Mouse (Mus musculus) MEL (cell line): ENCODE measurements around the gene I0C0044D17Rik. TPM values are rescaled to one million over a fixed set of nuclear protein-coding genes. Genes with fewer than 3 reads are reported as not detected.

Experiments
- DNase-seq: peaks from one replicate; pipeline ENCODE4 v3.0.0; 2011; ENCODE audit warnings: low read depth, low spot score
- H3K27ac ChIP-seq: 2 replicates; pipeline ENCODE4 v1.5.1; 2012; ENCODE audit warnings: low read depth, mild to moderate bottlenecking, control low read depth, low read length, moderate library complexity; ENCODE audit not compliant: control insufficient read depth
- H3K27me3 ChIP-seq, 2 experiments: fragments of 150-350 bp in 1 of 2; sonication (generic) in 1 of 2; 2 replicates each; pipeline ENCODE4 v1.6.1; 2012; ENCODE audit warnings: low read length in 2 of 2, mild to moderate bottlenecking in 2 of 2, improper control_type of control experiment in 1 of 2, moderate library complexity in 1 of 2; ENCODE audit not compliant: insufficient read depth in 2 of 2, control insufficient read depth in 1 of 2
- H3K36me3 ChIP-seq, 2 experiments: 2 replicates each; pipeline ENCODE4 v1.6.1; 2012 to 2014; ENCODE audit warnings: low read length in 2 of 2, improper control_type of control experiment in 1 of 2, inconsistent platforms in 1 of 2, mild to moderate bottlenecking in 1 of 2; ENCODE audit not compliant: insufficient read depth in 2 of 2, control insufficient read depth in 1 of 2
- H3K4me1 ChIP-seq, 2 experiments: fragments of 150-350 bp in 1 of 2; sonication (generic) in 1 of 2; 2 replicates each; pipeline ENCODE4 v1.6.1; 2012; ENCODE audit warnings: low read length in 2 of 2, improper control_type of control experiment in 1 of 2, mild to moderate bottlenecking in 1 of 2; ENCODE audit not compliant: insufficient read depth in 2 of 2, control insufficient read depth in 1 of 2
- H3K4me3 ChIP-seq, 2 experiments: fragments of 150-350 bp in 1 of 2; sonication (generic) in 1 of 2; 2 replicates each; pipeline ENCODE4 v1.5.1; 2012; ENCODE audit warnings: low read depth in 2 of 2, low read length in 2 of 2, mild to moderate bottlenecking in 2 of 2, moderate library complexity in 2 of 2, control low read depth in 1 of 2, improper control_type of control experiment in 1 of 2; ENCODE audit not compliant: control insufficient read depth in 1 of 2, insufficient read depth in 1 of 2
- H3K79me2 ChIP-seq: 2 replicates; pipeline ENCODE4 v1.6.1; 2012; ENCODE audit warnings: mild to moderate bottlenecking, low read length, moderate library complexity; ENCODE audit not compliant: control insufficient read depth, poor library complexity, insufficient read depth
- H3K9ac ChIP-seq: 2 replicates; pipeline ENCODE4 v1.6.1; 2012; ENCODE audit warnings: low read depth, mild to moderate bottlenecking, control low read depth, low read length, moderate library complexity; ENCODE audit not compliant: control insufficient read depth, poor library complexity, severe bottlenecking
- H3K9me3 ChIP-seq: fragments of 150-350 bp; sonication (generic); replicated peaks from 2 replicates; pipeline ENCODE4 v1.6.1; 2012; ENCODE audit warnings: mild to moderate bottlenecking, low read length, improper control_type of control experiment, moderate library complexity; ENCODE audit not compliant: insufficient read depth
- BHLHE40 ChIP-seq: IDR thresholded peaks from 2 replicates; pipeline ENCODE4 v1.6.1; 2012; ENCODE audit warnings: low read depth, mild to moderate bottlenecking, inconsistent platforms, low read length, improper control_type of control experiment, borderline replicate concordance
- CHD1 ChIP-seq: IDR thresholded peaks from 2 replicates; pipeline ENCODE4 v1.6.1; 2012; ENCODE audit warnings: low read depth, mild to moderate bottlenecking, inconsistent platforms, low read length, improper control_type of control experiment
- E2F4 ChIP-seq: IDR thresholded peaks from 2 replicates; pipeline ENCODE4 v1.6.1; 2011; ENCODE audit warnings: low read depth, low read length, improper control_type of control experiment, borderline replicate concordance
- GABPA ChIP-seq: IDR thresholded peaks from 2 replicates; pipeline ENCODE4 v1.6.1; 2012; ENCODE audit warnings: low read depth, mild to moderate bottlenecking, inconsistent platforms, low read length, improper control_type of control experiment, moderate library complexity
- GATA1 ChIP-seq: IDR thresholded peaks from 2 replicates; pipeline ENCODE4 v1.6.1; 2011; ENCODE audit warnings: low read depth, low read length, improper control_type of control experiment
- JUND ChIP-seq: IDR thresholded peaks from 2 replicates; pipeline ENCODE4 v1.6.1; 2011; ENCODE audit warnings: low read depth, mild to moderate bottlenecking, improper control_type of control experiment, low read length
- MAFK ChIP-seq: IDR thresholded peaks from 2 replicates; pipeline ENCODE4 v1.6.1; 2011; ENCODE audit warnings: low read depth, mild to moderate bottlenecking, low read length, improper control_type of control experiment, borderline replicate concordance
- MEF2A ChIP-seq: IDR thresholded peaks from 2 replicates; pipeline ENCODE4 v1.6.1; 2014; ENCODE audit warnings: low read depth, mild to moderate bottlenecking, inconsistent platforms, low read length, improper control_type of control experiment; ENCODE audit not compliant: poor library complexity, insufficient replicate concordance, severe bottlenecking; ENCODE audit errors: extremely low read depth
- NRF1 ChIP-seq: IDR thresholded peaks from 2 replicates; pipeline ENCODE4 v1.6.1; 2014; ENCODE audit warnings: low read depth, mild to moderate bottlenecking, inconsistent platforms, low read length, improper control_type of control experiment, moderate library complexity; ENCODE audit not compliant: poor library complexity, insufficient read depth, severe bottlenecking
- POLR2A ChIP-seq, 2 experiments: IDR thresholded peaks; 2 replicates each; pipeline ENCODE4 v1.6.1; 2011 to 2012; ENCODE audit warnings: low read length in 2 of 2, mild to moderate bottlenecking in 2 of 2, control low read depth in 1 of 2, improper control_type of control experiment in 1 of 2, low read depth in 1 of 2, moderate library complexity in 1 of 2; ENCODE audit not compliant: control insufficient read depth in 1 of 2, insufficient read depth in 1 of 2, poor library complexity in 1 of 2
- POLR2AphosphoS5 ChIP-seq: IDR thresholded peaks from 2 replicates; pipeline ENCODE4 v1.6.1; 2012; ENCODE audit warnings: low read depth, borderline replicate concordance, mild to moderate bottlenecking, inconsistent platforms, low read length, moderate library complexity, mixed read lengths
- RCOR1 ChIP-seq: IDR thresholded peaks from 2 replicates; pipeline ENCODE4 v1.6.1; 2012; ENCODE audit warnings: low read depth, mild to moderate bottlenecking, inconsistent platforms, low read length, improper control_type of control experiment
- SIN3A ChIP-seq: IDR thresholded peaks from 2 replicates; pipeline ENCODE4 v1.6.1; 2012; ENCODE audit warnings: low read length, improper control_type of control experiment, inconsistent platforms
- TBP ChIP-seq: IDR thresholded peaks from 2 replicates; pipeline ENCODE4 v1.8.0; 2011; ENCODE audit warnings: low read depth, low read length, improper control_type of control experiment
- USF1 ChIP-seq: IDR thresholded peaks from 2 replicates; pipeline ENCODE4 v1.6.1; 2014; ENCODE audit warnings: low read depth, mild to moderate bottlenecking, inconsistent platforms, low read length, improper control_type of control experiment, moderate library complexity
- USF2 ChIP-seq, 2 experiments: IDR thresholded peaks; 2 replicates each; pipeline ENCODE4 v1.6.1; 2011 to 2012; ENCODE audit warnings: improper control_type of control experiment in 2 of 2, low read length in 2 of 2, borderline replicate concordance in 1 of 2, inconsistent platforms in 1 of 2, low read depth in 1 of 2, mild to moderate bottlenecking in 1 of 2; ENCODE audit not compliant: insufficient read depth in 1 of 2
- ZKSCAN1 ChIP-seq: IDR thresholded peaks from 2 replicates; pipeline ENCODE4 v1.6.1; 2012; ENCODE audit warnings: low read depth, mild to moderate bottlenecking, inconsistent platforms, low read length, improper control_type of control experiment, moderate library complexity
- ZMIZ1 ChIP-seq: IDR thresholded peaks from 2 replicates; pipeline ENCODE4 v1.6.1; 2012; ENCODE audit warnings: low read depth, mild to moderate bottlenecking, inconsistent platforms, low read length, improper control_type of control experiment, moderate library complexity
- polyA plus RNA-seq, 2 experiments: library from polyadenylated mRNA; stranded (reverse) in 1 of 2; unstranded in 1 of 2; fragments of >175 nt in 1 of 2; fragments of >200 nt in 1 of 2; gene quantifications; 2 replicates each; pipeline versions ENCODE4 v1.2.1 to v1.2.4; 2012; ENCODE audit warnings: low replicate concordance in 2 of 2, low read depth in 1 of 2; ENCODE audit not compliant: insufficient read length in 2 of 2, insufficient read depth in 1 of 2, missing spikeins in 1 of 2
- total RNA-seq: library from RNA; depleted of rRNA; stranded (reverse); fragments of 300-350 nt; gene quantifications from 2 replicates; pipeline ENCODE4 v1.2.3, GENCODE M21; 2012

I0C0044D17Rik gene
- total and polyA plus RNA-seq, 3 experiments = not detected

DNA sequence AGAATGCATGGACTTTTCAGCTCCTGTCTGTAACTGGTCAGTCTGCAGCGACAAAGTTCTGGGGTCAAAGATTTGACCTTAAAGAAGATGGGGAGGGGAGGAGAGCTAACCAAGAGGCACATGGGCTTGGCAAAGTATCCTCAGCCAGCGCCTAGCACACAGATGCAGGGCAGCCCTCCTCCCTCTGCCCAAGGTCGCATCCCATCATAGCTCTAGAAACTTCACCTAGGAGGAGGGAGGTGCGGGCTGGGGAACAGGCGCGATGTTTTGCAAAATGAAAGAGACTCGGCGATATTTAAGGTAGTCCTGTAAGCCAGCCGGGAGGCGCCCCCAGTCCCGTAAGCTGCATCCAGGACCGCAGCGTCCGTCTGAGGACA, 6.8 kb downstream of the I0C0044D17Rik start:
- no peak overlapping the region for H3K4me3 ChIP-seq

DNA sequence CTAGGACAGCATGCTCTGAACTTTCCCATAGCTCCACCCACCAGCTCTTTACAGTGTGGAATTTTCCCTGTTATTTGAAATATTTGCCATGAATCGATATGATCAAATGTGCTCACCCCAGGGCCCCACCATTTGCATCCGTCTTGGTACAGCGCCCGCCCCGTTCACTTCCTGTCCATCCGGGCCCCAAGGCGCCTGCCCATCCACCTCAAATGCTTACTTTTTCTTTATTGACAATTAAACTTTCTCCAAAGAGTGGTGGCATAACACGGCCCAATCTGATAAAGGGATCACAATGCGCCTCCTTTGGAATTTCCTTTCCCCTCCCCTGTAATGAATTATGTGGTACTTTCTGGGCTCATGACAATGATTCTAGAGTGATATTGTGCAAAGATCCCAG, 17.3 kb downstream of the I0C0044D17Rik start:
- TF ChIP-seq SIN3A (no peak), POLR2A (IDR thresholded peaks at IDR 0.05; ENCODE audit: control insufficient read depth in 1 of 2, insufficient read depth in 1 of 2, low read depth in 1 of 2, low read length in 2 of 2, poor library complexity in 1 of 2) (no peak), RCOR1 (no peak), GABPA (no peak), CHD1 (no peak), JUND (no peak), ZKSCAN1 (no peak), MAFK (no peak), GATA1 (no peak), POLR2AphosphoS5 (no peak), USF2 (IDR thresholded peaks at IDR 0.05; ENCODE audit: borderline replicate concordance in 1 of 2, insufficient read depth in 1 of 2, low read depth in 1 of 2, low read length in 2 of 2) (no peak), ZMIZ1 (no peak), NRF1 (no peak), USF1 (no peak), BHLHE40 (no peak), TBP (no peak), E2F4 (no peak), MEF2A (no peak)
- TF ChIP-seq, all 39 proteins: peak for 0
- no peaks in the 10 kb centered on the region for H3K9me3 ChIP-seq
- no peak for DNase-seq
- no peaks in the 10 kb centered on the region for H3K36me3 ChIP-seq
- H3K27ac ChIP-seq = no peak overlapping the region
- H3K4me3 ChIP-seq = no peak overlapping the region
- no peaks in the 10 kb centered on the region for H3K79me2 ChIP-seq
- H3K9ac ChIP-seq = no peak overlapping the region
- no peaks in the 10 kb centered on the region for H3K27me3 ChIP-seq
- H3K4me1 ChIP-seq = no peaks in the 10 kb centered on the region

More for the DNA sequence above, 6.8 kb downstream of the I0C0044D17Rik start:
- no peaks in the 10 kb centered on the region for H3K9me3 ChIP-seq
- DNase-seq = no peak
- no peaks in the 10 kb centered on the region for H3K79me2 ChIP-seq
- no peak for TF ChIP-seq BHLHE40
- no peaks in the 10 kb centered on the region for H3K36me3 ChIP-seq
- no peaks in the 10 kb centered on the region for H3K4me1 ChIP-seq
- no peak overlapping the region for H3K9ac ChIP-seq
- no peak overlapping the region for H3K27ac ChIP-seq
- H3K27me3 ChIP-seq = no peaks in the 10 kb centered on the region
